Mouse (Mus musculus): ENCODE data around the gene Rtn4r. TPM values are rescaled to one million over a fixed set of nuclear protein-coding genes. Genes with fewer than 3 reads are reported as not detected.

The Rtn4r gene
- polyA plus RNA-seq, 1 experiment from 2014 or later = 7.9 TPM

- no peaks in the 10 kb centered on the region for H3K36me3 ChIP-seq
- peak; percentile 38 for ATAC-seq (ENCODE audit: low FRiP score, low read depth)
- H3K27ac ChIP-seq (replicated peaks) = peak overlapping the region; percentile 69
- H3K9me3 ChIP-seq = no peaks in the 10 kb centered on the region
- 3% methylated on average over 52 of the region's 52 CpGs for WGBS
- peak overlapping the region; percentile 98 for H3K4me2 ChIP-seq (replicated peaks)
- H3K27me3 ChIP-seq = peaks cover 73% of the 10 kb centered on the region
- H3K9ac ChIP-seq (replicated peaks) = peak overlapping the region; percentile 81
- peak overlapping the region; percentile 77 for H3K4me3 ChIP-seq
- H3K4me1 ChIP-seq = peaks cover 21% of the 10 kb centered on the region
Observed at GRCm38 (mm10) chr16:18127871-18128563, 575 bp downstream of the Rtn4r start.

DNA sequence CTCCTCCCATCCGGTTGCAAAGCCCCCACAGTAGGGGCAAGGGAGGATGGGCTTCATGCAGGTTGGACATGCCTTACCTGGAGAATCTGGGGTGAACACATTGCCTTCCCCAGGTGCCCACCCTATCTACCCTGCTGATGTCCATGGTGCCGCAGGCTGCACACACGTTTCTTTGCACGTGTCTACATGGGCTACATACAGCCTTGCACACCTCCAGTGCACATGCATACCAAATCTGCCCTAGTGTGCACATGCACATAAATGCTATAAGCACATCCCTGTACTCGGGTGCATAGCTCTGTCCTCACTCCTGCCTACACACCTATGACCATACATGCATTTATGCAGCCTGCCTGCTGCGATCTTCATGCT, 1.1 kb downstream of the Rtn4r start:
- no peak for ATAC-seq (ENCODE audit: low FRiP score, low read depth)
- 61% methylated on average over 6 of the region's 6 CpGs for WGBS
- no peaks in the 10 kb centered on the region for H3K9me3 ChIP-seq
- H3K4me2 ChIP-seq (replicated peaks) = peak overlapping the region; percentile 98
- no peaks in the 10 kb centered on the region for H3K36me3 ChIP-seq
- H3K4me3 ChIP-seq = peak overlapping the region; percentile 77
- peaks cover 75% of the 10 kb centered on the region for H3K27me3 ChIP-seq
- no peak overlapping the region for H3K27ac ChIP-seq (replicated peaks)
- peaks cover 21% of the 10 kb centered on the region for H3K4me1 ChIP-seq
- peak overlapping the region; percentile 81 for H3K9ac ChIP-seq (replicated peaks)

GRCm38 (mm10) chr16:18129413-18129812, 2.0 kb downstream of the Rtn4r start:
- H3K4me2 ChIP-seq (replicated peaks) = peak overlapping the region; percentile 98
- H3K27me3 ChIP-seq = peaks cover 72% of the 10 kb centered on the region
- no peak overlapping the region for H3K9ac ChIP-seq (replicated peaks)
- H3K9me3 ChIP-seq = no peaks in the 10 kb centered on the region
- H3K27ac ChIP-seq (replicated peaks) = no peak overlapping the region
- H3K36me3 ChIP-seq = no peaks in the 10 kb centered on the region
- no peak for ATAC-seq (ENCODE audit: low FRiP score, low read depth)
- 0 out of 2 replicates have a peak overlapping the region, but pooled peaks have one; percentile 77 for H3K4me3 ChIP-seq
- 61% methylated on average over 5 of the region's 5 CpGs for WGBS
- peaks cover 21% of the 10 kb centered on the region for H3K4me1 ChIP-seq

DNA sequence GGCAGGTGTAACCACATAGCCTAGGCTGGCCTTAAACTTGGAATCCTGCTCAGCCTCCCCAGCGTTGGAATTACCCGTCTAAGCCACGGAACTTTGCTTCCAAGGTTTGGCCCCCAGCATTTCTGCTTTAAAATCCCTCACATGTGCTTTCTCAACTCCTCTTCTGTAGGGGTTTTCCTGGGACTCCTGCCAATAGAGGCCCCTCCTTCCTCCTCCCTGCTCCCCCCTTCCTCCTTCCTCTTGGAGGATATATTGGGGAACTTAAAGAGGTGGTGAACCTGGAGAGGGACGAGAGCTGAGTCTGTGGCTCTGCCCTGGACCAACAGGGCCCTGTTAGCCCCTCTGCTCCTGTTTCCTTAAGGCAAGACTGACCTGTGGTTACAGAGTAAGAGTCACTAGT, 2.8 kb downstream of the Rtn4r start:
- no peaks in the 10 kb centered on the region for H3K9me3 ChIP-seq
- H3K4me2 ChIP-seq (replicated peaks) = no peak overlapping the region
- no peak overlapping the region for H3K27ac ChIP-seq (replicated peaks)

DNA sequence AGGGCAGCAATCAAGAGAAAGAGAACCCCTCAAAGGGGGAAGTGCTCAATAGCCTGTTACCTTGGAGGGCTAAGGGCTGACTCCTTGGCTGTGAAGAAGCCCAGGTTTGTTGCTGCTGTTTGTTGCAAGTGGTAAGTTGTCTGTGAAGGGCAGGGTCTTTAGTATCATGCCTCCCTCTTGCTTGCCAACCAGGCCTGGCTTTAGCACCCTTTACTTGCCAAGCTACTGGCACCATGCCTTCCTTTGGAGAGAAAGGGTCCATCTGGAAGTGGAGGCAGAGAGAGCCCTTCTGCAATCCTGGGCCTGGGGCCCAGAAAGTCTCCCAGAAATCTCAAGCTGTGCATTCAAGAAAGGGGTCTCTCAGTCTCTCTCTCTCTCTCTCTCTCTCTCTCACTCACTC, 3.3 kb downstream of the Rtn4r start:
- Histone ChIP-seq H3K4me3 (no peak overlapping the region), H3K9me3 (no peaks in the 10 kb centered on the region), H3K9ac (replicated peaks) (no peak overlapping the region), H3K27me3 (peaks cover 60% of the 10 kb centered on the region), H3K4me1 (peaks cover 21% of the 10 kb centered on the region), H3K27ac (replicated peaks) (no peak overlapping the region), H3K4me2 (replicated peaks) (no peak overlapping the region), H3K36me3 (no peaks in the 10 kb centered on the region)
- ATAC-seq (ENCODE audit: low FRiP score, low read depth) = no peak

More for the DNA sequence above, 2.8 kb downstream of the Rtn4r start:
- no peak overlapping the region for H3K9ac ChIP-seq (replicated peaks)
- 62% methylated on average over 4 of the region's 4 CpGs for WGBS
- no peak for ATAC-seq (ENCODE audit: low FRiP score, low read depth)
- no peaks in the 10 kb centered on the region for H3K36me3 ChIP-seq
- H3K27me3 ChIP-seq = peaks cover 64% of the 10 kb centered on the region
- peaks cover 21% of the 10 kb centered on the region for H3K4me1 ChIP-seq
- no peak overlapping the region for H3K4me3 ChIP-seq

DNA sequence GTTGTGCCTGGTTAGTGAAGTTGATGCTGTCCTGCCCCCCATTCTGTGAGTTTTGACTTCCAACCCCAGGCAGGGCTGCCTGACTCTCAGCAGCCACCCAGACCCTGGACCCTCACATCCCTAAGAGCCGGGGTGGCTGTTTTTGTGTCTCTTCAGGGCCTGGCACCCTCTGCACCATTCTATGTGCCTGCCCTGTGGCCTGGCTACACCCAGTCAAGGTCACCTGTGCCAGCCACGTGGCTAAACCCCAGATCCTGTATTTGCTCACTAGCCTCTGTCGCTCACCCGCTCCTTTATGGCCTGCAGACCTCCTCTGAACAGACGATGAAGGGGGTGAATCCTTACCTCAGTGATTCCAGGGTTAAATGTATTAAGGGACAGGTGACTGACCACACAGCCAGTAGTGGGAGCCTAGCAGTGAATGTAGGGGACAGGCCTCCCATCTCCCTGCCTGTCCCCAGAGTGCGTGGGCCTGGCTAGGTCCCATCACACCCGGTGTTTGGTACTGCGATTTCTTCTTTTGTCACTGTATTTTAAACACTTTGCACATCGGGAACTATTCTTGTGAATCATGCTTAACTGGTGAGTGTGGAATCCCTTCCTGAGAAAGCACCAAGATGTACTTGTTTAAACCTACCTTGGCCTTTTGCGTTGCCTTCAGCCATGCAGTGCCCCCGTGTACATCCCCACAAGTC, 4.0 kb downstream of the Rtn4r start:
- WGBS = 88% methylated on average over 11 of the region's 11 CpGs
- Histone ChIP-seq H3K36me3 (no peaks in the 10 kb centered on the region), H3K9ac (replicated peaks) (no peak overlapping the region), H3K4me3 (no peak overlapping the region), H3K4me1 (peaks cover 21% of the 10 kb centered on the region), H3K27me3 (peaks cover 53% of the 10 kb centered on the region), H3K4me2 (replicated peaks) (no peak overlapping the region), H3K27ac (replicated peaks) (no peak overlapping the region), H3K9me3 (no peaks in the 10 kb centered on the region)
- no peak for ATAC-seq (ENCODE audit: low FRiP score, low read depth)

GRCm38 (mm10) chr16:18132026-18132425, 4.6 kb downstream of the Rtn4r start:
- ATAC-seq (ENCODE audit: low FRiP score, low read depth) = no peak
- 79% methylated on average over 1 of the region's 1 CpGs for WGBS
- Histone ChIP-seq H3K9me3 (no peaks in the 10 kb centered on the region), H3K4me2 (replicated peaks) (no peak overlapping the region), H3K27me3 (peaks cover 47% of the 10 kb centered on the region), H3K9ac (replicated peaks) (no peak overlapping the region), H3K36me3 (no peaks in the 10 kb centered on the region), H3K4me1 (peaks cover 18% of the 10 kb centered on the region), H3K4me3 (no peak overlapping the region), H3K27ac (replicated peaks) (no peak overlapping the region)

GRCm38 (mm10) chr16:18132575-18132974, 5.1 kb downstream of the Rtn4r start:
- WGBS = 91% methylated on average over 3 of the region's 3 CpGs
- Histone ChIP-seq H3K36me3 (no peaks in the 10 kb centered on the region), H3K4me2 (replicated peaks) (no peak overlapping the region), H3K9me3 (no peaks in the 10 kb centered on the region), H3K4me1 (peaks cover 18% of the 10 kb centered on the region), H3K27me3 (peaks cover 41% of the 10 kb centered on the region), H3K9ac (replicated peaks) (no peak overlapping the region), H3K27ac (replicated peaks) (no peak overlapping the region), H3K4me3 (no peak overlapping the region)
- no peak for ATAC-seq (ENCODE audit: low FRiP score, low read depth)

- Histone ChIP-seq H3K9ac (replicated peaks) (no peak overlapping the region), H3K9me3 (no peaks in the 10 kb centered on the region)
- no peak for ATAC-seq (ENCODE audit: low FRiP score, low read depth)
Observed at GRCm38 (mm10) chr16:18133133-18133920, 5.9 kb downstream of the Rtn4r start.

GRCm38 (mm10) chr16:18135196-18135595, 7.8 kb downstream of the Rtn4r start:
- Histone ChIP-seq H3K27ac (replicated peaks) (no peak overlapping the region), H3K4me3 (no peak overlapping the region), H3K9me3 (no peaks in the 10 kb centered on the region), H3K36me3 (no peaks in the 10 kb centered on the region), H3K9ac (replicated peaks) (no peak overlapping the region), H3K27me3 (peaks cover 18% of the 10 kb centered on the region), H3K4me2 (replicated peaks) (no peak overlapping the region), H3K4me1 (0 out of 2 replicates have a peak, but pooled peaks cover 3% of the 10 kb centered on the region)
- WGBS = 87% methylated on average over 5 of the region's 5 CpGs
- no peak for ATAC-seq (ENCODE audit: low FRiP score, low read depth)

More at GRCm38 (mm10) chr16:18133133-18133920, 5.9 kb downstream of the Rtn4r start:
- Histone ChIP-seq H3K4me1 (peaks cover 11% of the 10 kb centered on the region), H3K27ac (replicated peaks) (no peak overlapping the region), H3K4me3 (no peak overlapping the region), H3K27me3 (peaks cover 34% of the 10 kb centered on the region), H3K4me2 (replicated peaks) (no peak overlapping the region), H3K36me3 (no peaks in the 10 kb centered on the region)
- 88% methylated on average over 5 of the region's 5 CpGs for WGBS

DNA sequence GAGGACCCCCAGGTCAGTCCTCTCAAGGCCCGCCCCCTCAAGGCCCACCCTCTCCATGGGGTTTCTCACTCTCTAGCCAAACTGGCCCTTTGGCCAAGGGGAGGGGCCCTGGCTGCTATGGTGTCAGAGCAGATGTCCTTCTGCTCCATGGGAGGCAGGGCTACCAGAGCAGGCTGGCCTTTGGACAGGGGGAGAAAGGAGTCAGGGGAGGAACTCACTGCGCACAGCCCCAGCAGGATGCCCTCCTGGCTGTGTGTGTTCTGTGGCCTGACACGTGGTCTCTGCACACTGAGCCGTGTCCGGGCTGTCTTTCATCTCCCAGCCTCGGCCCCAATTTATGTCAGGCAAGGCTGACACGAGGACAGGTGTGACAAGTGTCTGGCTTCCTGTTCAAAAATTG, 8.6 kb downstream of the Rtn4r start:
- no peaks in the 10 kb centered on the region for H3K36me3 ChIP-seq
- ATAC-seq (ENCODE audit: low FRiP score, low read depth) = no peak
- no peak overlapping the region for H3K27ac ChIP-seq (replicated peaks)
- H3K4me2 ChIP-seq (replicated peaks) = no peak overlapping the region
- 64% methylated on average over 7 of the region's 7 CpGs for WGBS
- no peaks in the 10 kb centered on the region for H3K9me3 ChIP-seq
- H3K27me3 ChIP-seq = peaks cover 9% of the 10 kb centered on the region
- no peak overlapping the region for H3K4me3 ChIP-seq
- no peak overlapping the region for H3K9ac ChIP-seq (replicated peaks)
- H3K4me1 ChIP-seq = no peaks in the 10 kb centered on the region

- Histone ChIP-seq H3K27ac (replicated peaks) (no peak overlapping the region), H3K4me3 (no peak overlapping the region), H3K9ac (replicated peaks) (no peak overlapping the region), H3K27me3 (peaks cover 20% of the 10 kb centered on the region), H3K4me1 (peaks cover 51% of the 10 kb centered on the region), H3K4me2 (replicated peaks) (no peak overlapping the region), H3K36me3 (no peaks in the 10 kb centered on the region), H3K9me3 (no peaks in the 10 kb centered on the region)
- no peak for ATAC-seq (ENCODE audit: low FRiP score, low read depth)
- WGBS = 71% methylated on average over 8 of the region's 8 CpGs
Observed at GRCm38 (mm10) chr16:18144201-18144600, 16.8 kb downstream of the Rtn4r start.
